In the genomic region with DNA sequence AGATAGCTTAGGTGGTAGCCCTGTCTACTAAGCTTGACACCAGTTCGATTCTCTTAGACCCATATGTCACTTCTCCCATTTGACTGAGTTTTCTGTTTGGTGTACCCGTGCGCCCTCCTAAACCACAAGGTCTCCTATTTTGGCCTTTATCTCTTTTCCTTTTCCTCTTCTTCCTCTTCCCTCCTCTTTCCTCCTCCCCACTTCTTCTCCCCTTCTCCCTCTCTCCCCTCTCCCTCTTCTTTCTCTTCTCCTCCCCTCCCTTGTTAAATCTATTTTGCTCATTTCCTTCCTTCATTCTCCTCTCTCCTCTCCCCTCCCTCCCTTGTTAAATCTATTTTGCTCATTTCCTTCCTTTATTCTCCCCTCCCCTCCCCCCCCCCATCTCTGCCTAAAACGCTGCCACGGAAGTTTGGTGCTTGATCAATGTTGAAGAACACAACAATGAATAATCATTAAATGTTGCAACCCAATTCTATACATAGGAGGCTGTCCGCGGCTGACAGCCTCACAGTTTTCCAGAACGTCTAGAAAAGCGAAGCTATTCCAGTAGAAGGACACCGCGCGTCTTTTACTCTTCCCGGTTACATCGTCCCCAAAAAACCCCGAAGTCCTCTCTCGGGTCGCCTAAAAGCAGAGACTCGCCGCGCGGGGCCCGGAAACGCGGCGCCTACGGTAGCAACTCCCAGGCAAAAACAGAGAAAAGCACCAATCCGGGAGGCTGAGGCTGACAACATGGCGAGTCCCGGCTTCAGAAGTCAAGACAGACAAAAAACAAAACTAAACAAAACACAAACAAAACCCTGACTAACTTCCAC, we compare ENCODE assay signal across 7 mouse cellular contexts. TPM values are rescaled to one million over a fixed set of nuclear protein-coding genes. Genes with fewer than 3 reads are reported as not detected.
DNase-seq lines count a peak whose midpoint lies in the region; ATAC-seq and TF ChIP-seq lines count a peak whose summit lies in the region.

No protein-coding gene starts in this region.

- peak overlapping the region; percentile 78 for H3K9ac ChIP-seq in lung, embryonic 16.5 days (ENCODE audit: low read length)
- H3K9ac ChIP-seq in hindbrain, embryonic 14.5 days: peak overlapping the region; percentile 75
- H3K9ac ChIP-seq in midbrain, embryonic 14.5 days (replicated peaks; ENCODE audit: low read length): peak overlapping the region; percentile 48

- H3K9me3 ChIP-seq in lung, embryonic 16.5 days (ENCODE audit: control insufficient read depth, low read length): no peaks in the 10 kb centered on the region
- H3K9me3 ChIP-seq in hindbrain, embryonic 14.5 days (ENCODE audit: control insufficient read depth, low read length): no peaks in the 10 kb centered on the region
- no peaks in the 10 kb centered on the region for H3K9me3 ChIP-seq in midbrain, embryonic 14.5 days (ENCODE audit: control insufficient read depth, low read length)

- peak; percentile 73 for ATAC-seq in lung, embryonic 16.5 days (ENCODE audit: low read depth)
- ATAC-seq in hindbrain, embryonic 14.5 days (ENCODE audit: low FRiP score): peak; percentile 76
- peak; percentile 5; the same call in 1 of the 2 replicates for ATAC-seq in midbrain, embryonic 14.5 days (ENCODE audit: low FRiP score, low TSS enrichment)

- TF ChIP-seq POLR2A in cortical plate, adult 2 months (IDR thresholded peaks at IDR 0.05; ENCODE audit: extremely low read depth, insufficient read depth, low read length): no peak

- TF ChIP-seq CTCF in cortical plate, adult 2 months (IDR thresholded peaks at IDR 0.05; ENCODE audit: extremely low read depth, insufficient read depth, low read length): no peak

- H3K36me3 ChIP-seq in lung, embryonic 16.5 days (ENCODE audit: control insufficient read depth, insufficient read depth, low read length): peaks cover 2% of the 10 kb centered on the region
- 0 out of 2 replicates have a peak, but pooled peaks cover 4% of the 10 kb centered on the region for H3K36me3 ChIP-seq in hindbrain, embryonic 14.5 days (replicated peaks; ENCODE audit: control insufficient read depth, insufficient read depth)
- no peaks in the 10 kb centered on the region for H3K36me3 ChIP-seq in midbrain, embryonic 14.5 days (ENCODE audit: control insufficient read depth, insufficient read depth, low read length)

- peaks cover 18% of the 10 kb centered on the region for H3K4me1 ChIP-seq in lung, embryonic 16.5 days (replicated peaks; ENCODE audit: control insufficient read depth, insufficient read depth, low read length)
- H3K4me1 ChIP-seq in cortical plate, adult 2 months (ENCODE audit: control insufficient read depth, insufficient read depth, low read length): peaks cover 7% of the 10 kb centered on the region; the same call in 1 of the 2 replicates
- H3K4me1 ChIP-seq in hindbrain, embryonic 14.5 days (replicated peaks; ENCODE audit: control insufficient read depth, insufficient read depth, low read length): peaks cover 27% of the 10 kb centered on the region
- peaks cover 14% of the 10 kb centered on the region for H3K4me1 ChIP-seq in midbrain, embryonic 14.5 days (ENCODE audit: control insufficient read depth, insufficient read depth, low read length)

- H3K4me3 ChIP-seq in lung, embryonic 16.5 days (ENCODE audit: low read length): peak overlapping the region; percentile 91
- H3K4me3 ChIP-seq in cortical plate, adult 2 months (ENCODE audit: insufficient read depth, low read length): peak overlapping the region; percentile 93
- peak overlapping the region; percentile 90 for H3K4me3 ChIP-seq in hindbrain, embryonic 14.5 days (replicated peaks; ENCODE audit: low read length)
- peak overlapping the region; percentile 89 for H3K4me3 ChIP-seq in midbrain, embryonic 14.5 days (replicated peaks; ENCODE audit: low read depth, low read length)

- peak overlapping the region; percentile 96 for H3K27ac ChIP-seq in lung, embryonic 16.5 days (ENCODE audit: low read length)
- peak overlapping the region; percentile 33; the same call in 1 of the 2 replicates for H3K27ac ChIP-seq in cortical plate, adult 2 months (ENCODE audit: insufficient read depth, low read length)
- peak overlapping the region; percentile 89 for H3K27ac ChIP-seq in hindbrain, embryonic 14.5 days
- peak overlapping the region; percentile 82 for H3K27ac ChIP-seq in midbrain, embryonic 14.5 days (replicated peaks; ENCODE audit: low read depth, low read length)

- no peaks in the 10 kb centered on the region for H3K27me3 ChIP-seq in lung, embryonic 16.5 days (ENCODE audit: control insufficient read depth, insufficient read depth, low read depth, low read length)
- no peaks in the 10 kb centered on the region for H3K27me3 ChIP-seq in hindbrain, embryonic 14.5 days (ENCODE audit: control insufficient read depth, insufficient read depth, low read length)
- H3K27me3 ChIP-seq in midbrain, embryonic 14.5 days (ENCODE audit: control insufficient read depth, insufficient read depth, low read length): no peaks in the 10 kb centered on the region

- WGBS in lung, embryonic 16.5 days: 7% methylated on average over 29 of the region's 29 CpGs
- 9% methylated on average over 29 of the region's 29 CpGs for WGBS in hindbrain, embryonic 14.5 days
- WGBS in midbrain, embryonic 14.5 days: 7% methylated on average over 29 of the region's 29 CpGs

- H3K4me2 ChIP-seq in lung, embryonic 16.5 days (ENCODE audit: low read depth, low read length): peak overlapping the region; percentile 65
- peak overlapping the region; percentile 67 for H3K4me2 ChIP-seq in hindbrain, embryonic 14.5 days (replicated peaks)
- H3K4me2 ChIP-seq in midbrain, embryonic 14.5 days (ENCODE audit: low read length): peak overlapping the region; percentile 56

- DNase-seq in lung, postnatal 10 days: no peak
- no peak for DNase-seq in hindbrain, embryonic 14.5 days (ENCODE audit: low spot score)
- peak; percentile 7 for DNase-seq in midbrain, embryonic 14.5 days
- no peak for DNase-seq in adrenal gland, postnatal 4 days (ENCODE audit: low spot score in 2 of 2)
- no peak for DNase-seq in natural killer cell, adult 2 months (ENCODE audit: low spot score in 2 of 2)

RNA-seq across cellular contexts. Expression of a gene that starts 0.8 kb away (rescaled TPM):
- 60.5 and 63.9 TPM in 2 replicates for polyA plus RNA-seq in lung, embryonic 16.5 days (2015; fragmentation: Nextera tagmentation; extraction: Ambion mirVana)
- 25.1 and 27.5 TPM in 2 replicates for polyA plus RNA-seq in cortical plate, adult 2 months (2012; rRNA removed)
- polyA plus RNA-seq in hindbrain, embryonic 14.5 days (2014; fragmentation: Nextera tagmentation; extraction: Ambion mirVana): 35.6 and 36.6 TPM in 2 replicates
- polyA plus RNA-seq in midbrain, embryonic 14.5 days (2014; fragmentation: Nextera tagmentation; extraction: Ambion mirVana): 42.0 and 46.2 TPM in 2 replicates
- total RNA-seq in adrenal gland, postnatal 4 days (2021): 10 to 100 TPM; 37.4 to 39.1 TPM

RNA-seq across cellular contexts. Expression of a gene that starts 11.4 kb away (rescaled TPM):
- polyA plus RNA-seq in lung, embryonic 16.5 days (2015; fragmentation: Nextera tagmentation; extraction: Ambion mirVana): 8.7 and 9.1 TPM in 2 replicates
- polyA plus RNA-seq in cortical plate, adult 2 months (2012; rRNA removed): 102 and 103 TPM in 2 replicates
- 300 and 303 TPM in 2 replicates for polyA plus RNA-seq in hindbrain, embryonic 14.5 days (2014; fragmentation: Nextera tagmentation; extraction: Ambion mirVana)
- 268 and 322 TPM in 2 replicates for polyA plus RNA-seq in midbrain, embryonic 14.5 days (2014; fragmentation: Nextera tagmentation; extraction: Ambion mirVana)
- total RNA-seq in adrenal gland, postnatal 4 days (2021): 10 to 100 TPM; 48.8 to 49.6 TPM

RNA-seq across cellular contexts. Expression of a gene that starts 25.8 kb away (rescaled TPM):
- polyA plus RNA-seq in lung, embryonic 16.5 days (2015; fragmentation: Nextera tagmentation; extraction: Ambion mirVana): 0.10 TPM in 1 of 2 replicates, not detected in the other
- 1.4 and 1.9 TPM in 2 replicates for polyA plus RNA-seq in cortical plate, adult 2 months (2012; rRNA removed)
- 0.23 and 0.26 TPM in 2 replicates for polyA plus RNA-seq in hindbrain, embryonic 14.5 days (2014; fragmentation: Nextera tagmentation; extraction: Ambion mirVana)
- polyA plus RNA-seq in midbrain, embryonic 14.5 days (2014; fragmentation: Nextera tagmentation; extraction: Ambion mirVana): 0.36 and 0.39 TPM in 2 replicates
- under 1 TPM; 0.28 to 0.45 TPM for total RNA-seq in adrenal gland, postnatal 4 days (2021)

Comparison
In these comparisons a context has a peak if more than half of its experiments do, and no peak if none do; other contexts are left out.
1. ATAC-seq: peak in every context shown above with its lines; median percentile 76 in hindbrain, embryonic 14.5 days; 73 in lung, embryonic 16.5 days; 5 in midbrain, embryonic 14.5 days.
2. H3K27ac ChIP-seq: peak in every context shown above with its lines; median percentile 96 in lung, embryonic 16.5 days; 89 in hindbrain, embryonic 14.5 days; 82 in midbrain, embryonic 14.5 days; 33 in cortical plate, adult 2 months.
3. RNA of a gene that starts 11.4 kb away (polyA plus RNA-seq): 268 to 322 TPM in midbrain, embryonic 14.5 days, 300 to 303 TPM in hindbrain, embryonic 14.5 days and 102 to 103 TPM in cortical plate, adult 2 months; 8.7 to 9.1 TPM in lung, embryonic 16.5 days; every median in the first group is over 10 times any median in the second.
4. Peak in every context shown above with its lines, with median percentiles within 50 percentile points of each other: H3K4me2 ChIP-seq, H3K4me3 ChIP-seq and H3K9ac ChIP-seq.